Mouse (Mus musculus): ENCODE measurements around the gene Dync1li1. TPM values are rescaled to one million over a fixed set of nuclear protein-coding genes. Genes with fewer than 3 reads are reported as not detected.
"Not testable (repeated sequence)": the region's sequence is repeated elsewhere in the genome, so short reads cannot be mapped to it uniquely, and the experiment has no call there.

Dync1li1 gene
- total RNA-seq (2022): 10 to 100 TPM; 37.9 to 45.9 (median 44.1) TPM

- DNase-seq: peak; percentile 97
Measured at GRCm38 (mm10) chr9:114688252-114688952, at the start of gene Dync1li1. Dync1li1 (plus strand) TSS chr9:114688790.

GRCm38 (mm10) chr9:114639186-114639748 is 49.3 kb upstream of the Dync1li1 start:
- no peak for DNase-seq

GRCm38 (mm10) chr9:114639839-114640646 is 48.5 kb upstream of the Dync1li1 start, which contains the start of gene Cnot10:
Cnot10 (minus strand) TSS chr9:114640184.
- DNase-seq: peak; percentile 96

- no peak for DNase-seq
Measured at GRCm38 (mm10) chr9:114646556-114647505, 41.8 kb upstream of the Dync1li1 start.

GRCm38 (mm10) chr9:114647506-114648432 is 40.8 kb upstream of the Dync1li1 start:
- no peak for DNase-seq

GRCm38 (mm10) chr9:114648472-114648871 is 40.1 kb upstream of the Dync1li1 start:
- DNase-seq: not testable (repeated sequence)

GRCm38 (mm10) chr9:114649371-114649770 is 39.2 kb upstream of the Dync1li1 start:
- no peak for DNase-seq

GRCm38 (mm10) chr9:114650938-114651634 is 37.5 kb upstream of the Dync1li1 start:
- DNase-seq: no peak

- no peak for DNase-seq
Measured at GRCm38 (mm10) chr9:114655356-114655755, 33.2 kb upstream of the Dync1li1 start.

GRCm38 (mm10) chr9:114656701-114657100 is 31.9 kb upstream of the Dync1li1 start:
- no peak for DNase-seq

GRCm38 (mm10) chr9:114660506-114660905 is 28.1 kb upstream of the Dync1li1 start:
- no peak for DNase-seq

GRCm38 (mm10) chr9:114660983-114661382 is 27.6 kb upstream of the Dync1li1 start:
- no peak for DNase-seq

- no peak for DNase-seq
Measured at GRCm38 (mm10) chr9:114661991-114662390, 26.6 kb upstream of the Dync1li1 start.

- DNase-seq: no peak
Measured at GRCm38 (mm10) chr9:114663782-114664181, 24.8 kb upstream of the Dync1li1 start.

GRCm38 (mm10) chr9:114666858-114667257 is 21.7 kb upstream of the Dync1li1 start:
- DNase-seq: no peak

- DNase-seq: no peak
Measured at GRCm38 (mm10) chr9:114668047-114668446, 20.5 kb upstream of the Dync1li1 start.

- no peak for DNase-seq
Measured at GRCm38 (mm10) chr9:114669011-114669410, 19.6 kb upstream of the Dync1li1 start.

- no peak for DNase-seq
Measured at GRCm38 (mm10) chr9:114671946-114672345, 16.6 kb upstream of the Dync1li1 start.

- no peak for DNase-seq
Measured at GRCm38 (mm10) chr9:114672703-114673561, 15.7 kb upstream of the Dync1li1 start.

Measured in adrenal gland, adult 8-10 months (tissue).